Mouse (Mus musculus) kidney, postnatal 14 days (tissue): ENCODE results near the gene Slc30a2.
"Not testable (repeated sequence)": the region's sequence is repeated elsewhere in the genome, so short reads cannot be mapped to it uniquely, and the experiment has no call there.

Experiments
- DNase-seq: peaks from one replicate; pipeline ENCODE4 v3.0.0; 2022; ENCODE audit warnings: mixed read lengths

The Slc30a2 gene

DNA sequence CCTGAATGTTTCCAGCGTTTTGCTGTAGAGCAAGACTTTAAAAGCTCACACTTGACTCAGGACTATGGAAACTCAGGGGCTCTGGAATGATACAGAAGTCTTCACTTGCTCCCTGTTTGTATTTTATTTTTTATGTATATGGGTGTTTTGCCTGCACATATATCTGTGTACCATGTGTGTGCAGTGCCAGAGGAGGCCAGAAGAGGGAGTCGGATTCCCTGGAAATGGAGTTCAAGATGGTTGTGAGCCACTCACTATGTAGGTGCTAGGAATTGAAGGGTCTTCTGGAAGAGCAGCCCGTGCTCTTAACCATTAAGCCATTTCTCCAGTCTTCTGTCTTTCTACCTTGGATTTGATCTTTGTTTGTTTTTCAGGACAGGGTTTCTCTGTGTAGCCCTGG is 21.5 kb upstream of the Slc30a2 start:
- DNase-seq: no peak

- peak; percentile 90 for DNase-seq
These were observed 18.3 kb upstream of the Slc30a2 start for GRCm38 (mm10) chr4:134324655-134325054.

- peak; percentile 83 for DNase-seq
These were observed 16.0 kb upstream of the Slc30a2 start for GRCm38 (mm10) chr4:134326859-134327530.

DNA sequence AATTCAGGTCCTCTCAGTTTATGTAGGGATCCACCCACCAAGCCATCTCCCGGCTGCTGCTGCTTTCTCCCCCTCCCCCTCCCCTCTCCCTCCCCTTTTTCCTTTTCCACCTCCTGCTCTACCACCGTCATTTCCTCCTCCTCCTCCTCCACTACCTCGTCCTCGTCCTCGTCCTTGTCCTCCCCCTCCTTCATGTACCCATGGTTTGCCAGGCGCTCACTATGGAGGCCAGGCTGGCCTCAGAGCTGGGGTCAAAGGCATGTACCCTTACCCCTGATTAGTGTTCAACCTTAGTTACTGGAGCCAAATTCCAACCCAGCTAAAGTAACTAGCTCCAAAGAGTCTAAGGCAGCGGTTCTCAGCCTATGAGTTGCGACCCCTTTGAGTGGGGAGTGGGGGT is 14.8 kb upstream of the Slc30a2 start:
- peak; percentile 30 for DNase-seq

GRCm38 (mm10) chr4:134328832-134329231 is 14.1 kb upstream of the Slc30a2 start:
- no peak for DNase-seq

DNA sequence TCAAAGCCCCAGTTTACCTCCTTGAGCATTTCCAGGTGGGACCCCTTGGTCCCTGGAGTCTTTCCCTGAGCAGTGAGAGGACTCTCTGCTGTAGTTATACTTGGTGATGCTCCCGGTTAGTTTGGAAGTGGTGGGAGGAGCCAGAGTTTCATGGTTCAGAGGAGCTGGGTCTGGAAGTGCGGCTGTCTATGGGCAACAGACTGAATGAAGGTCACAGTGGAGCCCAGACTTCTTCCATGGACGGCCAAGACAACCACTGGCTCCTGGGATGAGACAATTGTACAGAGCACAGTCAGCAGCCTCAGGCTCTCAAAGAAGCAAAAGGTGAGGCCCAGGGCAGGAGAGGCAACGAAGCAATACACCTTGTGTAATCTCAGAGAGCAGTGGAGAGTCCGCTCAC is 12.7 kb upstream of the Slc30a2 start:
- DNase-seq: peak; percentile 62

DNA sequence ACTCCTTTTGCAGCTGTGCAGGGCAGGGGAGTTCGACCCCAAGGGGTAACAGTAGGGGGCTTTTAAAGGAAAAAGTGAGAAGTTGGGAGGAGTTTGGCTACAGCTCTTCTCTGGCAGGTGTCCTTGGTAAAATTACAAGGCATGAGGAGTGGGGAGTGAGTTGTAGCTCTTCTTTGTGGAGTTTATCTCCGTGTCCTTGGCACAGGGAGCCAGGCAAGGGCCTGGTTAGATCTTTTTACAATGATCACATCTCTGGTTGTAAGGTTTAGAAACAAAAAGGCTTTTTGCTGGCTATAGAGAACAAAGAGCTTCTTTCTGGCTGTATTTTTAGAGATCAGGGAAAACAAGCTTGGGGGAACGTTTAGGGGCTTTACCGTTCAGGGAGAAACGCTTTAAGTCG is 1.8 kb upstream of the Slc30a2 start:
- not testable (repeated sequence) for DNase-seq

GRCm38 (mm10) chr4:134342213-134342779 is 685 bp upstream of the Slc30a2 start:
- no peak for DNase-seq

DNA sequence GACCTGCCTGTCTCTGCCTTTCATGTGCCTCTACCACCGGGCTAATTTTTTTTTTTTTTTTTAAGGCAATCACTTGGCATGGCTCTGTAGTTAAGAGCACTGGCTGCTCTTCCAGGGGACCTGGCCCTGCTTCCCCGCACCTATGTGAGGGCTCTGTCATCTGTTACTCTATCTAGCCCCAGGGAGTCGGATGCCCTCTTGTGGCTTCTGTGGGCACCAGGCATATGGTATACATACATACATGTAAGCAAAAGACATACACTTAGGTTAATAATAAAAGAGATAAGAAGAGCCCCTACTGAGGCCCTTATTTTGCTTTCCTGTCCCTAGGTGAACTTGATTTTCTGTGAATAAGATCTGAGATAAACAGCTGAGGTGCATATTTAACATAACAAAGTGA is 1.6 kb downstream of the Slc30a2 start:
- no peak for DNase-seq

- DNase-seq: no peak
These were observed 2.8 kb downstream of the Slc30a2 start for GRCm38 (mm10) chr4:134345802-134346201.

DNA sequence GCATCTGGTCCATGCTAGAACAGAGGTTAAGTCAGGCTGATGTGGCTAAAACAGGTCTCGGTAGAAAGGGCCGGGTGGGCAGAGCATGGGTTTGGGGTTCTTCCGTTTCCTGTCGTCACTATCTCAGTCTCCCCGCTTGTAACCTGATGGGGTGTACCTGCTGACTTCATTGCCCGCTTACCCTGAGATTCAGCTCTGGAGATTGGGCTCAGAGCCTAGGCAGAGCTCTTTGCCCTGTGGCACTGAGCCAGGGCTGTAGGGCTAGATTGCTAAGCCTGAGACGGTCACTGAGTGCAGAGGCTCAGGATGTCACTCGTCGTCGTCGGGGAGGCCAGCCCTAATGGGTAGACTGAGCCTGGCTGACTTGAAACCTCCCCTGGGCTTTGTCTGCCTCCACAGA is 5.1 kb downstream of the Slc30a2 start:
- peak; percentile 83 for DNase-seq

DNA sequence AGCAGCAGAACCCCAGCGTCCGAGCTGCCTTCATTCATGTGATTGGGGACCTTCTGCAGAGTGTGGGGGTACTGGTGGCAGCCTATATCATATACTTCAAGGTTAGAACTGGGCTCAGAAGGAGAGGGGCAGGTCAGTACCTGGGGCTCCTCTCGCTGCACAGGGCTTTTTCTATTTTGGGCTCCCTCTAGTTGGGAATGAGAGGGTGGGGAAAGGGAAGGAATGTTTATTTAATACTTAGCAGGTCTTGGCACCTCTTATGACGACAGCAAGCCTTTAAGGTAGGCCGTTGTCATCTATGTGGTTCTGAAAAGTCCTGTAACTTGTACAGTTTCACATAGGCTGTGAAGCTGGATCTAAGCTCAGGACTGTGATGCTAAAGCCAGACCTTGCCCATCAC is 5.6 kb downstream of the Slc30a2 start:
- DNase-seq: no peak

GRCm38 (mm10) chr4:134349829-134350228 is 6.8 kb downstream of the Slc30a2 start:
- no peak for DNase-seq

DNA sequence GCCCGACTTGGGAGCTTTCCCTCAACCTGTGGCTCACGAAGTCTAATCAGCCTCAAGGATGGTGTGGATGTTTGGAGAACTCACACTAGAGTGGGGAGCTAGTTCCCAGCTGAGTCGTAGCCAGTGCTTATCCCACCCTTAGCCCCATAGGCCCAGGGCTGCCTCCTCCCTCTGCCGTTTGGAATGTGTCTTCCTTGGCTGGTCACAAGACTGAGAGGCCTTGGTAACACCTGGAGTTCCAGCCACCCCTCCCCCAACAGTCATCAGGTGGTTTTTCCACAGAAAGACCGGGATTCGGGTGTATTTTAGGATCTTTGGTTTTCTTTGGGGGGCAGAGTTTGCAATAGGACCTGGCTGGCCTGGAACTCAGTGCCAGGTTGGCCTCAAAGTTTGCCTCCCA is 7.7 kb downstream of the Slc30a2 start:
- no peak for DNase-seq

GRCm38 (mm10) chr4:134351329-134352260 is 8.6 kb downstream of the Slc30a2 start:
- DNase-seq: no peak

DNA sequence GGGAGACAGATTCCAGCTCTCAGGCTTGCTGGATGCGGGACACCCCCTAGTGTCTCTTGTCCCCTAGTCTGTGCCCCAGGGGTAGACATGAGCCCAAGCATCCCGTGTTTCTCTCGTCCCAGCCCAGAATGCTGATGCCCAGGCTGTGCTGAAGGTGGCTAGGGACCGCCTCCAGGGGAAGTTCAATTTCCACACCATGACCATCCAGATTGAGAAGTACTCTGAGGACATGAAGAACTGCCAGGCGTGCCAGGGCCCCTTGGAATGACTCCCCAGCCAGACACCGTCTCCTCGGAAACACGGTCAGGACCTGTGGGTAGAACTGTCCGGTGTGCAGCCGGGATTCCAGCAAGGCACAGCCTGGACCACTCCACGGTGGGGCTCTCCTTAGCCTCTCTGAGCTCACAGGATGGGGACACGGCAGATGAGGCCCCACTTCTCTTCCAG is 9.3 kb downstream of the Slc30a2 start:
- no peak for DNase-seq

DNA sequence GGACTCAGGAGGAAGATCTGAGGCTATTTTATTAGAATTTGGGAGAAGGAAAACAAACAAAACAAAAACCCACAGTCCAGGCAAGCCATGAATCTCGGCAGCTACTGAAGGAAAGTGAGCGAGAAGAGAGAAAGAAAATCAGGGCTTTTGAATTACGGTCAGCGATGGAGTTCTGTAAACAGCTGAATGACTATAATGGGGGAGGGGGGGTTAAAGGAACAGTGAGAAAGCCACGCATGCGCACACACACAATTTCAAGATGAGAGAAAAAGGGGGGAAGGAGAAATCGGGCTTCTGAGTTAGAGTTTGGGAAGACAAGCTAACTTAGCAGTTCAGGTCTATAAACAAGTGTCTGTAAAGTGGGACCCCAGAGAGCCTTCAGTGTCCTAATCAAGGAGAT is 9.9 kb downstream of the Slc30a2 start:
- DNase-seq: no peak

DNA sequence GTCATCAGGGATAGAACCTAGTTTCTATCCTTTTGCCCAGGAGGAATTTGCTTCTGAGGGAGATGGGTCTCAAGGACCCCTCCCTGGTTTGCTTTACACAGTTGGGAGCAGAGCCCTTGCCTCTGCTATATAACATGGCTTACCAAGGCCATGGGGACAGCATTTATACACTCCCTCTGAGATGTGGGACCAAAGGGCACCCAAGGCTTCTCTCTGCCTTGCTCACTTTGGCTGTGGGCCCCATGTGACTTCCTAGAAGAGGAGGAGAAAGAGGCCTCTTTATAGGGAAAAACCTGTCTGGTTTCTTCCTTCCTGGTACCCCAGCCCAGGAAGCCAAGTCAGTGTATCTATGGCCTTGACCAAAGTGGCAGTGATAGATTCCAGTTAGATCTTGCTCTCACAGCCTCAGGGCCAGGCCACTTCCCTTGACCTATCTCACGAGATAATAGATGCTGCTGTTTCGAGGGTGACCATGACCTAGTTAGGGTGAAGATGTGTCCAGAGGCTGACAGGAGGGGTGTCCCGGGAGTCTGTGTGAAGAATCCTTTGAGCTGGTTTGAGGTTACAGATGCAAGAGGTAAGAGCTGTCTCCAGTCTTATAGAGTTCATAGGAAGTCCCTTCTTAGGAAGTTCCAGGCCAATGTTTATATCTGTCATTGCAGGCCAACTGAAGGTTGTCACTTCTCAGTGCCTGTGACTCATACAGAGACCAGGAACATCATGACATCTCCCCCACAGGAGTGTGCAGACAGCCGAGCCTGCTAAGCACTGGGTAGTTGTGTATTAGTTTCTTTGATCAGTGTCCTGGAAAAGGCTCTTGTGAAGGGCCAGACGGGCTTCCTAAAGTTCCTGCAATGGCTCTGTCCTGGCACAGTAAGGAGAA is 10.8 kb downstream of the Slc30a2 start:
- DNase-seq: no peak

- peak; percentile 87 for DNase-seq
These were observed 13.0 kb downstream of the Slc30a2 start for GRCm38 (mm10) chr4:134355841-134356452.

DNA sequence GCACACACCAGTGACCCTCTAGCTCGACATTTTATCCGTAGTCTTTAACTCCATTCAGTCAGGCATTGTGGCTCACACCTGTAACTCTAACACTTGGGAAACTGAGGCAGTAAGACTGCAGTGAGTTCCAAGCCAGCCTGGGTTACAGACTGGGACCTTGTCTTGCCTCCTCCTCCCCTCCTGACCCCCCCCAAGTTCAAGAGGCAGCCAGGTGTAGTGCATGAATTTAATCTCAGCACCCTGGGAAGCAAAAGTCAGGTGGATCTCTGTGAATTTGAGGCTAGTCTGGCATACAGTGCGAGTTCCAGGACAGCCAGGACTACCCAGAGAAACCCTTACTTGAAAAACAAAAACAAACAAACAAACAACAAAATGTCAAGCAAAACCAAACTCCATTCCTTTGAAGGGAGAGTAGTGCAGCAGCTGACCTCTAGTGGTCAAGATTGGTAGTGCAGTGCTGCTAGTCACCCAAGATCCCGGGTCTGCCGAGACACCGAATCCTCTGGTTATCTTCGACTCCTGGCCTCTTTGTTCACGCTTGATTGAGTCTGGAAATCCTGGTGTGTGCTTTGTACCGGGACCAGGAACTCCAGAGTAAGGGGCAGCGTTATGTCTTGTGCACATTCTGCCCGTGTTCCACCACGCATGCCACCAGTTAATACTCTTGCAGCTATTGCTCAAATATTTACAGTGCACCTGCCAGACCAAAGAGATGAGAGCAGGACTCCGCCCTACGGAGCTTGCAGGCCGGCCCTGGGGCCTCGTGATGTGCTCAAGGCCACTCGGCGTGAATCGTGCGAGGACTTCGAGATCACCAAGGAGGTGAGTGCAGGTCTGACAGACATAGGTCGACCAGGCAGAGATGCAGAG is 13.8 kb downstream of the Slc30a2 start:
- DNase-seq: peak; percentile 87

DNA sequence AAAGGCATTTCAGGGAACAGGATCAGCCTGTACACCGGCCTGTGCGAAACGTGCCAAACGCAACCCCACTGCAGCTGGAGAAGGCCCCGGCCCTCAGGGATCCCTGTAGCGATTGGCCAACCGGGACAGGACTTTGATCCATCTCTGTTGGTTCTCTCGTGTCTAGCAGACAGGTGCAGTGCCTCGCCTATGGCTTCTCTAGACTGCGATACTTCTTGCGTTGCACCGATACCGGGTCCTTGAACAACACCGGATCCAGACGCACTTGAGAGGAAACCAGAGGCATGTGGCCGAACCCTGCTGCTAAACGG is 14.4 kb downstream of the Slc30a2 start:
- no peak for DNase-seq
